Mouse (Mus musculus) liver, embryonic 14.5 days (tissue): Measurements from ENCODE around the gene Jam2. TPM values are rescaled to one million over a fixed set of nuclear protein-coding genes. Genes with fewer than 3 reads are reported as not detected.

Source experiments
- ATAC-seq: fragments of 200-750 bp; cut with Nextera tagmentation; 2 replicates; pipeline ENCODE4 v1.8.0; 2017; ENCODE audit warnings: moderate number of reproducible peaks, mild to moderate bottlenecking, moderate library complexity; ENCODE audit not compliant: insufficient read depth
- DNase-seq, 3 experiments: peaks; one replicate each; pipeline ENCODE4 v3.0.0-alpha.2; 2012 to 2013; ENCODE audit warnings: low read depth in 3 of 3, low spot score in 3 of 3
- H3K27ac ChIP-seq: fragments of 300-500 bp; sonication (generic); 2 replicates; pipeline ENCODE4 v1.5.1; 2014; ENCODE audit warnings: moderate library complexity, mild to moderate bottlenecking, control low read depth, inconsistent platforms
- H3K27me3 ChIP-seq: fragments of 300-500 bp; sonication (generic); 2 replicates; pipeline ENCODE4 v1.6.1; 2014; ENCODE audit warnings: mild to moderate bottlenecking, low read length, moderate library complexity; ENCODE audit not compliant: control insufficient read depth, insufficient read depth
- H3K36me3 ChIP-seq: fragments of 300-500 bp; sonication (generic); replicated peaks from 2 replicates; pipeline ENCODE4 v1.6.1; 2014; ENCODE audit warnings: low read depth; ENCODE audit not compliant: control insufficient read depth, insufficient read depth
- H3K4me1 ChIP-seq, 2 experiments: fragments of 200-500 bp in 1 of 2; fragments of 300-500 bp in 1 of 2; sonication (generic) in 1 of 2; replicated peaks; 2 replicates each; pipeline ENCODE4 v1.6.1; 2012 to 2014; ENCODE audit warnings: antibody characterized with exemption in 1 of 2, inconsistent platforms in 1 of 2, low read length in 1 of 2; ENCODE audit not compliant: control insufficient read depth in 2 of 2, insufficient read depth in 2 of 2
- H3K4me2 ChIP-seq: fragments of 300-500 bp; sonication (generic); 2 replicates; pipeline ENCODE4 v1.6.1; 2014; ENCODE audit warnings: low read depth, mild to moderate bottlenecking, control low read depth, moderate library complexity
- H3K4me3 ChIP-seq, 2 experiments: fragments of 200-500 bp in 1 of 2; fragments of 300-500 bp in 1 of 2; sonication (generic) in 1 of 2; 2 replicates each; pipeline ENCODE4 v1.5.1; 2012 to 2014; ENCODE audit warnings: low read depth in 2 of 2, low read length in 2 of 2, mild to moderate bottlenecking in 2 of 2, control low read depth in 1 of 2, inconsistent platforms in 1 of 2, moderate library complexity in 1 of 2; ENCODE audit not compliant: insufficient read depth in 1 of 2
- H3K9ac ChIP-seq: fragments of 300-500 bp; sonication (generic); replicated peaks from 2 replicates; pipeline ENCODE4 v1.6.1; 2014; ENCODE audit warnings: mild to moderate bottlenecking, control low read depth, moderate library complexity
- H3K9me3 ChIP-seq: fragments of 300-500 bp; sonication (generic); 2 replicates; pipeline ENCODE4 v1.6.1; 2016; ENCODE audit warnings: low read length, mixed read lengths; ENCODE audit not compliant: control insufficient read depth
- CTCF ChIP-seq: IDR thresholded peaks from 2 replicates; pipeline ENCODE4 v1.5.1; 2016; ENCODE audit warnings: antibody characterized with exemption, low read depth, control low read depth
- EP300 ChIP-seq: IDR thresholded peaks from 2 replicates; pipeline ENCODE4 v1.6.1; 2016; ENCODE audit warnings: antibody characterized with exemption, low read depth
- WGBS: fragments of 180-500 bp; shearing (Covaris S2); extraction: QIAGEN DNeasy Blood & Tissue Kit; methylation state at CpG from one replicate; pipeline ENCODE4 v1.1.7; 2014; ENCODE audit not compliant: insufficient replicate concordance; 5-methylcytosine and 5-hydroxymethylcytosine counted together
- polyA plus RNA-seq, 2 experiments: library from polyadenylated mRNA; depleted of rRNA in 1 of 2; stranded (reverse) in 1 of 2; unstranded in 1 of 2; fragments of >200 nt; fragmentation: Nextera tagmentation in 1 of 2; extraction: Ambion mirVana in 1 of 2; gene quantifications; 2 replicates each; pipeline versions ENCODE4 v1.2.1 to v1.2.3; 2012 to 2014

Jam2 gene
- polyA plus RNA-seq, 2 experiments: 0.87 to 1.7 TPM

DNA sequence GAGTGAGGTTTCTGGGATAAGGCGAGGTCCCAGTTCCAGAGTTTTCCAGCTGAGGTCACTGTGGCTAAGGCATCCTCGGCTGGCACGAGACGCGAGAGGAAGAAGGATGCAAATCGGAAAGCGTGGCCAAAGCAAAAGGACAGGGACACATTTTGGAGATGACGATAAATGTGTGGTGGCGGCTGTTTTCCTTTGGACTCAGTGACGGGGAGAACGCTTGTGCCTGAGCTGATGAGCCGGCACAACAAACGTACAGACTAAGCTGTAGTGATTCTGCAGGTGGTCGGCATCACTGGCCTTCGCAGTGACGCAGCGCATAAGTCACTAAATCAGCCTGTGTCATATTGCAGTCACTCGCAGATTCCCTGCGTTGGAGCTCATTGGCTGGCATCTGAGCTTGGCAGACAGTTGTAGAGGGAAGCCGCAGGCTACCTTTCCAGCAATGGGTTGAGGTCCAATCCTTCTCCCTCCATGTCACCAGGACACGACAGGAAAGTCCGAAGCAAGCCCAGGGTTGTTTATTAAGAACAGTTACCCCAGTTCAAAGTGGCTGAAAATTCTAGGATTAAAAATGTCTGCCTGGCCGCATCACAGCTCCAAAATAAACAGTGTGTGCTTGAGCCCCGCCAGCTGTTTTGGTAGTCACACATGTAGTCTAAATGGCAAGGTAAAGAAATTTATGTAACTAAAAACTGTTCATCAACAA, 101.2 kb downstream of the Jam2 start:
- 70% methylated on average over 24 of the region's 24 CpGs for WGBS
- H3K27me3 ChIP-seq: no peaks in the 10 kb centered on the region
- H3K9me3 ChIP-seq: no peaks in the 10 kb centered on the region
- H3K4me1 ChIP-seq: no peaks in the 10 kb centered on the region
- ATAC-seq (no peak), DNase-seq (no peak)
- no peak overlapping the region for H3K4me2 ChIP-seq
- H3K36me3 ChIP-seq: no peaks in the 10 kb centered on the region
- no peak overlapping the region for H3K9ac ChIP-seq
- TF ChIP-seq EP300 (no peak), CTCF (no peak)
- H3K27ac ChIP-seq: no peak overlapping the region
- H3K4me3 ChIP-seq: no peak overlapping the region

Other genes with a start within 250 kb of the Jam2 start
- gene Mrpl39, start 38.4 kb upstream of the Jam2 start, polyA plus RNA-seq (2012; rRNA removed): 9.2 and 19.5 TPM in 2 replicates
- gene Mrpl39, start 38.4 kb upstream of the Jam2 start, polyA plus RNA-seq (2014; fragmentation: Nextera tagmentation; extraction: Ambion mirVana): 26.3 and 28.1 TPM in 2 replicates
- 7.1 and 11.2 TPM in 2 replicates for gene Gabpa, start 60.8 kb downstream of the Jam2 start, polyA plus RNA-seq (2012; rRNA removed)
- gene Gabpa, start 60.8 kb downstream of the Jam2 start, polyA plus RNA-seq (2014; fragmentation: Nextera tagmentation; extraction: Ambion mirVana): 15.5 and 18.2 TPM in 2 replicates
- gene Atp5j, start 61.5 kb downstream of the Jam2 start, polyA plus RNA-seq (2012; rRNA removed): 107 and 155 TPM in 2 replicates
- 586 and 628 TPM in 2 replicates for gene Atp5j, start 61.5 kb downstream of the Jam2 start, polyA plus RNA-seq (2014; fragmentation: Nextera tagmentation; extraction: Ambion mirVana)